Mouse (Mus musculus) kidney, adult 8-10 months (tissue): ENCODE results near the gene Trim27.

Source experiments
- DNase-seq, 2 experiments: peaks; one replicate each; pipeline ENCODE4 v3.0.0; 2022

The Trim27 gene

GRCm38 (mm10) chr13:21221656-21222462 is 42.6 kb downstream of the Trim27 start:
- DNase-seq = no peak

GRCm38 (mm10) chr13:21222463-21223022 is 43.3 kb downstream of the Trim27 start:
- DNase-seq = peak; percentile 51 to 74

GRCm38 (mm10) chr13:21223242-21223655 is 44.0 kb downstream of the Trim27 start:
- peak in 1 of 2 experiments; percentile 14 for DNase-seq

- no peak for DNase-seq
Observed at GRCm38 (mm10) chr13:21224376-21224775, 45.1 kb downstream of the Trim27 start.

- DNase-seq = no peak
Observed at GRCm38 (mm10) chr13:21225206-21225605, 46.0 kb downstream of the Trim27 start.

- DNase-seq = no peak
Observed at GRCm38 (mm10) chr13:21226031-21226430, 46.8 kb downstream of the Trim27 start.

GRCm38 (mm10) chr13:21233732-21234705 is 54.8 kb downstream of the Trim27 start:
- peak; percentile 64 to 82 for DNase-seq

GRCm38 (mm10) chr13:21236714-21237113 is 57.5 kb downstream of the Trim27 start:
- peak; percentile 80 to 87 for DNase-seq

- DNase-seq = no peak
Observed at GRCm38 (mm10) chr13:21237161-21237560, 57.9 kb downstream of the Trim27 start.

- no peak for DNase-seq
Observed at GRCm38 (mm10) chr13:21240788-21241187, 61.5 kb downstream of the Trim27 start.

- DNase-seq = no peak
Observed at GRCm38 (mm10) chr13:21242408-21243125, 63.3 kb downstream of the Trim27 start.

- DNase-seq = no peak
Observed at GRCm38 (mm10) chr13:21243196-21243595, 64.0 kb downstream of the Trim27 start.

GRCm38 (mm10) chr13:21244089-21244488 is 64.8 kb downstream of the Trim27 start:
- DNase-seq = no peak
